Mouse (Mus musculus) WW6 (cell line): ENCODE measurements at regions not wholly inside any gene's neighbourhood (a gene's known extent, or its start where the extent isn't known, plus 50 kb on each side); places are given as distances from the start of the nearest gene placed in this dataset.

Source experiments
- DNase-seq: peaks from one replicate; pipeline ENCODE4 v3.0.0-alpha.2; 2013; ENCODE audit warnings: low read depth, low spot score

- DNase-seq = no peak
Measured at GRCm38 (mm10) chr16:74598361-74598760, 186.7 kb upstream of the Robo2 start.

- no peak for DNase-seq
Measured at GRCm38 (mm10) chr16:74597735-74598340, 186.2 kb upstream of the Robo2 start.

GRCm38 (mm10) chr16:74591896-74592295 lies 180.3 kb upstream of the Robo2 start:
- no peak for DNase-seq

GRCm38 (mm10) chr16:74582645-74583423 lies 171.2 kb upstream of the Robo2 start:
- DNase-seq = no peak

- no peak for DNase-seq
Measured at GRCm38 (mm10) chr16:74548374-74548773, 136.7 kb upstream of the Robo2 start.

- no peak for DNase-seq
Measured at GRCm38 (mm10) chr16:74530531-74530930, 118.9 kb upstream of the Robo2 start.

GRCm38 (mm10) chr16:74528245-74528644 lies 116.6 kb upstream of the Robo2 start:
- DNase-seq = no peak

- DNase-seq = no peak
Measured at GRCm38 (mm10) chr16:74526521-74526920, 114.9 kb upstream of the Robo2 start.

GRCm38 (mm10) chr16:74520501-74520900 lies 108.9 kb upstream of the Robo2 start:
- DNase-seq = no peak

- DNase-seq = no peak
Measured at GRCm38 (mm10) chr16:74517888-74518287, 106.3 kb upstream of the Robo2 start.

- DNase-seq = no peak
Measured at GRCm38 (mm10) chr16:74517374-74517773, 105.7 kb upstream of the Robo2 start.

- DNase-seq = no peak
Measured at GRCm38 (mm10) chr16:74514481-74514880, 102.9 kb upstream of the Robo2 start.

- DNase-seq = no peak
Measured at GRCm38 (mm10) chr16:74510383-74510782, 98.8 kb upstream of the Robo2 start.

GRCm38 (mm10) chr16:74509489-74509888 lies 97.9 kb upstream of the Robo2 start:
- no peak for DNase-seq

GRCm38 (mm10) chr16:74506719-74507118 lies 95.1 kb upstream of the Robo2 start:
- no peak for DNase-seq

- DNase-seq = no peak
Measured at GRCm38 (mm10) chr16:74506173-74506709, 94.6 kb upstream of the Robo2 start.

GRCm38 (mm10) chr16:74504426-74504825 lies 92.8 kb upstream of the Robo2 start:
- no peak for DNase-seq

GRCm38 (mm10) chr16:74500687-74501086 lies 89.1 kb upstream of the Robo2 start:
- no peak for DNase-seq

- no peak for DNase-seq
Measured at GRCm38 (mm10) chr16:74467745-74468420, 56.3 kb upstream of the Robo2 start.

GRCm38 (mm10) chr16:74467159-74467558 lies 55.5 kb upstream of the Robo2 start:
- no peak for DNase-seq

GRCm38 (mm10) chr16:74464835-74465234 lies 53.2 kb upstream of the Robo2 start:
- no peak for DNase-seq

- DNase-seq = no peak
Measured at GRCm38 (mm10) chr16:74464290-74464689, 52.7 kb upstream of the Robo2 start.
